Mouse (Mus musculus): ENCODE data around the gene Gldc. TPM values are rescaled to one million over a fixed set of nuclear protein-coding genes. Genes with fewer than 3 reads are reported as not detected.

Gene Gldc
- total RNA-seq, 2 experiments from 2014 or later = 22.3 to 23.1 TPM

DNA sequence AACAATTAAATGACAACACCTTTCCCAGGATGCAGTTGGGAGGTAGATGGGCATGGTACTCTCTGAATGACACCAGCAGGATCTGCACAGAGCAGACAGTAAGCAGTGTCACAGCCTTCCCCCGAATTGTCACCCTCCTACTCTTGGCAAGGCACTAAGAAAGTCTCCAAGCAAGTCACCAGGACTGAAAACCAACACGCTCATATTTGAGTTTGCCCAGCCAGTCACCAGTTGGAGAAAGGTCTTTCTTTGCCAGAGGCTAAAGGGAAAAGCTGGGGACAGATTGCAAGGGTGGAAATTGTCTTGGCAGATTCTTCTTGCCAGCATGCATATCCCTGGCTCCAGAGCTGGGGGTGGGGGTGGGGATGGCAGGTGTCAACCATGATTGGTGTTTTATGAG is 11.0 kb downstream of the Gldc start:
- no peak for DNase-seq (ENCODE audit: low spot score in 2 of 2)
- intact Hi-C loops (cut with DNase I) = no loop called here

DNA sequence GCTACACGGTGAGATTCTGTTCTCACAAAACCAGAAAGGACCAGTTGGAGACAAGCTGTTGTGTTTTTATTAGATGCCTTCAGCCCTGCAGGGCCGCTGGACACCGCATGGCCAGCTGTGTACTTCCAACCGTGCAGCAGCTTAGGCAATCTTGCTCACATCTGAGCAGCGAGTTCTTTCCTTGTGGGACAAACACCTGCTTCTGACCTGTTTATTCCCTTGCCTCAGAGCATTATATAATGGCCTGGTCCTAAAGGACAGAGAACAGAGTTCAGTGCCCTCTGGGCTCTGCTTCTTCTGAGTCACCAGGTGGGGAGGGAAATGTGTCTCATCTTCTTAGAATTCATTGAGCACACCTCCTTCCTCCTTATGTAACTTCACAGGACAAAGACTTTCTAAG is 12.4 kb downstream of the Gldc start:
- DNase-seq (ENCODE audit: low spot score in 2 of 2) = no peak
- intact Hi-C loops (cut with DNase I) = no loop called here

DNA sequence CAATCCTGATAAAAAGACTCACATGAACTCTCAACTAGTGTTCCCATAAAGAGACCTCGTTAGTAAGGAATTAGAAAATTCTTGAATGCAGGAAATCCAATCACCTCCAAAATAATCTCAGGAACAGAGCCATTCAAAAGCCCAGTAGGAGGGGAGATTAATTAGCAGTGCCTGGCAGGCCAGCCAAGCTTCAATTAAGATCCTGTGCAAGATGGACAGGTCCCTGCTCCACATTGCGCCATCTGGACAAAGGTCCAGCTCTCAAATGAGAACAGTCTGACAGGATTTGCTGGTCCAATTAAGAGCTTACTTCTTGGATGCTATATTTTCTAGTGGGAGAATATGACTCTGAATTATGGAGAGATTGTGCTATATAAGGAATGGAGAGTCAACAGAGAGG is 15.2 kb downstream of the Gldc start:
- peak in 1 of 2 experiments; percentile 8 for DNase-seq (ENCODE audit: low spot score in 2 of 2)
- intact Hi-C loops (cut with DNase I) = no loop called here

DNA sequence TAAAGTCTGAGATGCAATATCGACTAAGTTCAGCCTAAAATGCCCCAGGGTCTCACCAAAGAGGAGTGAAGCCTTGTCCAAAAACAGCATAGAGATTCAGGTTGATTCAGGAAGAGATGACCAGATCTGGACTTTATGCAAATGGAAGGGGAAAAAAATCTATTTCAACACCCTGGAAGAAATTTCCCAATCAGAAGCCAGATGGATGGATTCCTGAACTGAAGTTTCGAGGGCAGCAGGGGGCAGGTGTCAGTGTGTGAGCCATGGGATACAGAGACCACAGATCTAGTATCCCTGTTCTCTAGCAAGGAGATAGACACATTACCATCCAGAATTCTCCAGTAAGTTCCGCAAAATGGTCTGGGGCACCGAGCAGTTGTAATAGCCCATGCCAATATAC is 17.0 kb downstream of the Gldc start:
- no peak for DNase-seq (ENCODE audit: low spot score in 2 of 2)
- intact Hi-C loops (cut with DNase I) = no loop called here

DNA sequence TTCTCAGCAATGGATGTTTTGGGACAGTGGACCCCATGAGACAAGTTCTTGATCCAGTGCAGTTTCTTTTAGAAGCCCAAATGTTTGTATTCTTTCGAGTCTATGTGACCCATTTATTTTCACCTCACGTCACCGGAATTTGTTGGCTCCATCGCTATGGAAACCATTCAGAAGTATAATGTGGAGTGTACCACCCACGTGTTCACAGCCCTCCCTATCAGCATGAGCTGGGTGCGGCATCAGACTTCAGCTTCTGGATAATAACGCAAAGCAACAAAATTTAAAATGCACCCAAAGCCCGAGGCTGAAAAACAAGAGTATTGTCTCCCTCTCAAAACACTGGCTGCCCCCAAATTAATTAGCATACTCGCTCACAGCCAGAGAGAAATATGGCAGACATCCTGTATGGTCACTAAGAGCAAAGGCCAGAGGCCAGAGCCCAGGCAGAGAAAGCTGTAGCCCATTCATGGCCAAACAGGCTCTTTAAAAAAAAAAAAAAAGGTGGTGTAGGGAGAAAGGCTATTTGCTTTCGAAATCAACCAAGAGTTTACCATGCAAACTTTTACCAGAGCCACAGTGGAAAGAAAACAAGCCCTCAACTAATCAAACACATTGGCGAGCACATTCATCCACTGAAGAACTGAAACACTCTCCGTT is 18.1 kb downstream of the Gldc start:
- peak; percentile 22 to 37 for DNase-seq (ENCODE audit: low spot score in 2 of 2)
- intact Hi-C loops (cut with DNase I) = no loop called here

DNA sequence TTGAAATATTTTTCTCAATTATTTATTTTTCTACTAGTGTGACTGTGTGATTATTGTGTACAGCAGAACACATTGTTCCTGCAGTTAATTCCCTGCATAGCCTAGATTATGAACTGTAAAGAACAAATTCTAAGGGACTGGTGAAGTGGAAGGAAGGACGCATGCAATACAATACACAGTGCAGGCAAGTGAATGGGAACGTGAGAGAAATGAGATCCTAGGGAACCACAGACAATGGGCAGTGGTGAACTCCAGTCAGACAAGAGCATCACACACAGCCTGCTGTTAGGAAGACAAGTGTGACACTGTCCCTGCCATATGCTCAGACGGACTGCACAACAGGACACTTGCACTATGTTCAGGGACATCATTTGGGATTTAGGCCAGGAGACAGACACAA is 21.5 kb downstream of the Gldc start:
- intact Hi-C loops (cut with DNase I) = no loop called here
- DNase-seq (ENCODE audit: low spot score in 2 of 2) = no peak

DNA sequence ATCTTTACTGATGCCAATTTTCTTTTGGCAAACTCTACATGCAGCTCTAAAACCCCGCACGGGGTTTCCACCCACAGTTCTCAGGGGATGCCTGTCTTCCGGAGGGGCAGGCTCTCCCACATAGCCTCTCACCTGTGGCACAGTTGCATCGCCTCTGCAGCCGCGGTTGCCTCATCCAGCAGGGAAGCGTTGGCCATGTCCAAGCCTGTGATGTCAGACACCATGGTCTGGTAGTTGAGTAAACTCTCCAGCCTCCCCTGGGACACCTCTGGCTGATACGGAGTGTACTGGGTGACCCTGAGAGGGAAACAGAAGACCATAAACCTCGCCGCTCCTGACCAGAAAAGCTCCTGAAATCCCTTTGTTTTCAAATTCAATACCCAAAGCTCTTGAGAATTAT is 23.9 kb downstream of the Gldc start:
- DNase-seq (ENCODE audit: low spot score in 2 of 2) = no peak
- intact Hi-C loops (cut with DNase I) = no loop called here

DNA sequence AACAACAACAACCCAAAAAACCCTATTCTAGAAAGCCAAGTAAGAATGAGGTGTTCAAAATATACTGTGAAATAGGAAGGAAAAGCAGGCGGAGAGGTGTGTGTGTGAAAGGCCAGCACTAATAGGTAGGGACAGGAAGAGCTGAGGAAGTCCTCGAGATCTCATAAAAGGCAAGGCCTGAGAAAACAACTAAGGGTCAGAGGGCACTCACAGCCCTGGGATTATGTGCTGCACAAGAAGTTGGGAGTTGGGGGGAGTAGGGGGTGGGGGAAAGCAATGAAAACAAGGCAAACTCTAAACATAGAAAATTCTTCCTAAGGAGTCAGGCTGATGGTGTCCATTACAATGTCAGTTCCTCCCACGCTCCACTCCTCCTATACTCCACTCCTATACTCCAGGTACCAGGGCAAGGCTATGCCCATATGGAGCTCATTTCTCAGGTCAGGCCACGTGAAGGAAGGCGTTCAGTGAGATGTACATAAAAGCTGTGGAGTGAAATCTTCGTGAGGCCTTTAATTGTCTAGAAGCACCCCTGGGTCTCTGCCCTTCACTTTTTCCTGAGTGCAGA is 25.9 kb downstream of the Gldc start:
- intact Hi-C loops (cut with DNase I) = no loop called here
- no peak for DNase-seq (ENCODE audit: low spot score in 2 of 2)

DNA sequence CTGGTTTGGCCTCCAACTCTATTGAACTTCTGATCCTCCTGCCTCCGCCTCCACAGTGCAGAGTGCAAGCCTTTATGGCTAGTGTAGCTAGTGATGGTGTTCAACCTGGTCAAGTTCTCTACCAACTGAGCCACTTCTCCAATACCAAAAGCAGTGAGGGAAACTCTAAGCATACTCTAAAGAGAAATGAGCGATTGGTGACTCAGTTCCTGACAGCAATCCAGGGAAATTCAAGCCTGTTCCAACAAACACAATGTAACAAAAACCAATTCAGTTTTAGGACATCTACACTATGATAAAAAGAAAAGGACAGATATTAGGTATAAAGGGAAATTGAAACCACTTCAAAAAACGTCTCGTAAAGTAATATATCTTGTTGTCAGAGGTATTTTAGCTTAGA is 27.9 kb downstream of the Gldc start:
- intact Hi-C loops (cut with DNase I) = no loop called here
- no peak for DNase-seq (ENCODE audit: low spot score in 2 of 2)

DNA sequence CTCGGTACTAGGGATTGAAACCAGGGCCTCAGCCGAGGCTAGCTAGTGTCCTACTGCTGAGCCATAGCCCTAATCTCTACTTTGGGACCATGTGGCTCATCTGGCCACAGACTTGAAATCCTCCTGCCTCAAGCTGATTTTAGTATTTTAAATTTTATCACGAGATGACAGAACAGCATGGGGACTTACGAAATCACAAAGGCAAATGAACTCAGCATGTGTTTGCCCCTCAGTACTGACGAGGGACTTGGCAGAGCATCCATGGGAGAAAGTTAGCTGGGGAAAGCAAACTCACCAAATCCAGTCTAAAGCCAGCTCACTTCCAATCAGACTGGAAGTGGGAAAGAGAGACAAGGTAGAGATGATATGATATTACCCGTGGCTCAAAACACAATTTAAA is 28.5 kb downstream of the Gldc start:
- no peak for DNase-seq (ENCODE audit: low spot score in 2 of 2)
- intact Hi-C loops (cut with DNase I) = no loop called here

DNA sequence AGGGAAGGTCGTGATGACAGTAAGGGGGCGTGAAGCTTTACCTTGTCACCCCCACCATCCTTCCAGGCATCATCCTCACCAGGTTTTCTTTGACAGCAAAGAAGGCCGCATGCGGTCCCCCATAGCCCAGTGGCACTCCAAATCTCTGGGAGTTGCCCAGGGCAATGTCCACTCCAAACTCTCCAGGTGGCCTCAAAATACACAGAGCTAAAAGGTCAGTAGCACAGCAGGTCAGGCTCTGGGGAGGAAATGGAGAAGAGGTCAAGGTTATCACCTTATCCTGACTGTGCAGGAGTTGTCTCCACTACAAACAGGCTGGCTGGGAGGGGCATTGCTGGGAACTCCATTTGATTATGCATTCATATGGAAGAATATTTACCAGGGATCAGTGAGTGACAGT is 30.1 kb downstream of the Gldc start:
- no peak for DNase-seq (ENCODE audit: low spot score in 2 of 2)
- intact Hi-C loops (cut with DNase I) = no loop called here

DNA sequence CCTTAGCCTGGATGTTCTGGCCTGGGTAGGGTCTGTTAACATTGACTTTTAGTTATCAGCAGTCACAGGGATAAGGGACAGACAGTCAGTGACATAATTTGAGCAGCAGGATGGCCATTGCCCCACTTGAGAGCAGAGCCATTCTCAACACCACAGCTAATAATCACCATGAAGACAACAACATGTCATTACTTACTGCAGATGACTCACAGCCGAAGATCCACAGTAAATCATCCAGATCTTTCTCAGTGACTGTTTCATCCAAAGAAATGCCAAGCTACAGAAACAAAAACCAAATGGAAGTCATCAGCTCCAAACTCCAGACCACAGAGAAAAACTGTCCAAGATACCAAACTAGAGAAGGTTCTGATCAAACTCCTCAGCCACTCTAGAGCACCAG is 38.9 kb downstream of the Gldc start:
- intact Hi-C loops (cut with DNase I) = no loop called here
- DNase-seq (ENCODE audit: low spot score in 2 of 2) = no peak

DNA sequence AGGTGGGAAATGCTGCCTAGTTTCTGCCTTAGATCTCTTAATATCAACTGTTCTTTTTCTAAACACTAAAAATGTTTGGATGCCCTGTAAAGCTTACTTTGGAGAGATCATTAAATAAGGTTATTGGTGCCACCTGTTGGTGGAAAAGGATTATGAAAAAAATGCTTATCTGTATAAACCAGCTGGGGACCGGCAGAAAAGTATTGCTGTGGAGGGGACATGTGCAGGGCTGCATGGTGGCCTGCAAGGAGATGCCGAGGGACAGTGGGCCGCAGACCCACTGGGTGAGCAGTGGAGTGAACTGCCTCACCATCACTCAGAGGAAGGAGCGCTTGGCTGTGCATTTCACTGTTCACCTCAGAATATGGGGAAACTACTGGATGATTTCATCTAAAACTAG is 47.1 kb downstream of the Gldc start:
- intact Hi-C loops (cut with DNase I) = loop anchor here (5.0 to 10.0 kb wide), 2 partner anchors 143 to 301 kb away; no protein-coding TSS in a partner anchor
- DNase-seq (ENCODE audit: low spot score in 2 of 2) = no peak

DNA sequence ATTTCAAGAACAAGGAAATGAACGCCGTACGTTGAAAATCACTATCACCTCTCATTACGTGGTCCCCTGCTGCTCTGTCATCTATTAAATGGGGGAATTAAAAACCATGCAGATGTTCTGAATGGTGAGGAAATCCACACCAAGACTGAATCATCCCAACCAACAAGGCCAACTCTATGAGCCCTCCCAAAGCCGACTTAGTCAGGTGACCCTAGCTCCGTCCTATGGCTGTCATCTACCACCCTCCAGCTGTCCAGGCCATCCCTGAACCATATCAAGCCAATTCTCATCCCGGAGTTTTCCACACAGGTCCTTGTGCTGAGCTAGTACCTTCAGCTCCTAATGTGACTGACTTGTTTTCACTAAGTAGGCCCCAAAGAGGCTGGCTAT is 49.6 kb downstream of the Gldc start:
- DNase-seq (ENCODE audit: low spot score in 2 of 2) = no peak
- intact Hi-C loops (cut with DNase I) = loop anchor here (5.0 to 10.0 kb wide), 2 partner anchors 141 to 298 kb away; no protein-coding TSS in a partner anchor

DNA sequence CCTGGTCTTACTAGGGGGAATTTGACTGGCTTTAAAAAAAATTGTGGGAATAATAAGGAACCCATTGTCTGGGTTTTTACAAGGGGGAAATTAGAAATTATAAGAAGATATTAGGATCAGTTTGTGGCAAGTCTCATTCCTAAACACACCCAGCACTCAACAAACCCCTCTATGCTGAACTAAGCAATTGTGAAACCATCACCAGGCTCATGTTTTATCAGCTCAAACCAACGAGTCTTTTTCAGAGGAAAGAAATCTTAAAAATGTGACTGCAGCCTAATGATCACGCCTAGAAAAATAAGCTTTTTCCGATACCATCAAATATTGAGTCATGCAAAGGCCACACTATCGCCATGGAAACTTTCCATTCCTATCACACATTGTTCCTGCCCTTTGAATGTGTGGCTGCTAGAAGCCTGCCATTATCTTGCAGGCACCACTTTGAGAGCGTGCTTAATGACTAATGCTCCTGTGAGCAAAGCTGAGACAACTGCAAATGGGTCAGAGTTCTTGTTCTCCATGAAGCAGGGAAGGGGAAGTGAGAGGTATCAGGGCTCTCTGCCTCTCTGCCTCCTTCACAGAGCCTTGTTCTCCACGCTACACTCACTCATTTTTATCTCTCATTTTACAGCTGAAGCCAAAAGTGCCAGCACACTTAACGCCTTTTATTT is 50.1 kb downstream of the Gldc start:
- intact Hi-C loops (cut with DNase I) = loop anchor here (5.0 to 10.0 kb wide), 2 partner anchors 140 to 298 kb away; no protein-coding TSS in a partner anchor
- no peak for DNase-seq (ENCODE audit: low spot score in 2 of 2)

DNA sequence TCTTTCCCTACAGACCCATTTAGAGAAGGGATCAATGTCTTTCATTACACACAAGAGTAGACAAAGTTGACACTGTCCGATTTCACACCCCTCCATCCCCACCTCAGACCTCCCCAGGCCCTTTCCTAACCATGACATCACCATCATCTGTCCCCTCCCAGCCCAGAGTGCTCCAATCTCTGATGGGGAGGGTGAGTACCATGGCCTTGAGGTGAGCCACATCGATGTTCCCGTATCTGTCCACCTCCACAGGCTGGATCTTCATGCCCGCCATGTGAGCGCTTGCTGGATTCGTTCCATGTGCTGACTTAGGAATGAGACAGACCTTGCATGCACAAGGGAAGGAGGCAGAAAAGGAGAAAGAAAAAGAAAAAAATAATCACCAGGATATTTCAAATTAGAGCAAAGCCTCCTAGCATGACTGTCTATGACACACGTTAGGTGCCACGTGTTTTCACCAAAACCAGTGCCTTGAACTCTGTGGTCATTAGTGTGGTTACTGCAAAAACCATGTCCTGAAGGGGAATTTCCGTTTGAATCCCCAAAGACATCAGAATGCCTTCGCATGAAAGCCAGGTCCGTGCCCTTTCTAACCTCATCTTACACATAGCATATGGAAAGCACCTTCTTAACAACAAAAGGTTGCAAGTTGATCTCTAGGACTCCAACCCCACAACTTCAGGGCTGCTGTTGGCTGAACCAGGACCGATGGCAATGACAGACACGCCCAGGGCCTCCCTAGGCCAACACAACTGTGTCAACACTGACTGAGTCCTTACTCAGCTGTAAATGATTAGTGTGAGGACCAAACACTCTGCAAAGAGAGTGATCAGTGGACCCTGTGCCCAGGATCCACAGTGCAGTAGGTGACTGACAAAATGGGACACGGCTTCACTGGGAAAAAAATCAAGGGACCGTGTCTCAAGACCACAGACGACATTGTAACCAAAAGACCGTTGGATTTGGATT is 56.6 kb downstream of the Gldc start:
- intact Hi-C loops (cut with DNase I) = loop anchor here (5.0 kb wide), 1 partner anchor 86 kb away; the partner anchor contains the start of gene Uhrf2
- peak in 1 of 2 experiments; percentile 35 for DNase-seq (ENCODE audit: low spot score in 2 of 2)

DNA sequence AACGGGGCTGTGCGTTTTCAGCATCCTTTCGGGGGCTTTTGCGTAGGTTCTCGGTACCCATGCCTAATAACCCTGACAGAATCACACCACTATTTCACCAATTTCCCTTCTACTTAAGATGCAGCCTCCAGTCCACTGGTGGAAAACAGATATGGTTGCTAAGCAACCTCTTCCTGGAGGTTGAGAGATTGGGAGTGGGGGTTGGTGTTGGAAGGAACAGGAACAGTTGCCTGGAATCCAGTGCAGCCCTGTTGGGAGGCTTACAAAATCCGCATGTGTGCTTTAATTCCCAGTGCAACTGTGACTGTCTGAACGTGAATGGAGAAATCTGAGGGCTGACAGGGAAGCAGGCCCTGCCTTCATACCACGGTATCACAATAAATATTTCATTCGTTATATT is 57.5 kb downstream of the Gldc start:
- peak; percentile 36 to 38 for DNase-seq (ENCODE audit: low spot score in 2 of 2)
- intact Hi-C loops (cut with DNase I) = loop anchor here (5.0 kb wide), 1 partner anchor 85 kb away; the partner anchor contains the start of gene Uhrf2

DNA sequence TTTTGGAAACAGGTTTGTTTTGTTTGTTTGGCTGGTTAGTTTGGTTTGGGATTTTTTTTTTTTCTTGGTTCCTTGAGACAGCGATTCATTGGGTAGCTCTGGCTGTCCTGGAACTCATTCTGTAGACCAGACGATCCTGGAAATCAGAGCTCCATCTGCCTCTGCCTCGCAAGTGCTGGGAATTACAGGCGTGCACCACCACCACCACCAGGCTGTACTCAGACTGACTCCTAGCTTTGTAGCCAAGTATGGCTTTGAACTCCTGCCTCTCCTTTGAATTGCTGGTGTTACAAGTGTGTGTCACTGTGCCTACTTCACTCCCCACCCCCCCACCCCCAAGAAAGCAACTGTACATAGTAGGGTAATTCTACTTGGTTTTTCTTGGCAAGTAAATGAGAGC is 58.0 kb downstream of the Gldc start:
- intact Hi-C loops (cut with DNase I) = loop anchor here (5.0 kb wide), 1 partner anchor 85 kb away; the partner anchor contains the start of gene Uhrf2
- DNase-seq (ENCODE audit: low spot score in 2 of 2) = no peak

DNA sequence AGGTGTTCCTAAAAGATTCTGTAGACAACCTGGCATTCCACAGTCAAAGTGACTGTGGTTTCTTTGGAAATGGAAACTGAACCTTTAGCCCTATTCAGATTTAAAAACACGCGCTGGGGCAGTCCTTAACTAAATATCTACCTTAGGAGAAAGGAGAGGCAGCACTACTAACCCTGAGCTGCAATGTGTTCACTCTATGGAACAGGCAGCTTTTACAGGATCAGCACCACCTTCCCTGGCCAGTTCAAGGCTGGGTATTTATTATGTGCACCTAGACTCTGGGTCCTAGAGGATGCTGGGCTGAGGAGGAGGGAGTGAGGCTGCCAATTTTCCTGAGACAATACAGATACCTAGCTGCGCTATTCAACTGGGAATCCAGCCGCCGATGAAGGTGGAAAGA is 59.6 kb downstream of the Gldc start:
- no peak for DNase-seq (ENCODE audit: low spot score in 2 of 2)
- intact Hi-C loops (cut with DNase I) = loop anchor here (5.0 kb wide), 1 partner anchor 83 kb away; the partner anchor contains the start of gene Uhrf2

Measured in left cerebral cortex, postnatal 36 days (tissue).